In genomic region chr5:24453985-24454303, GRCm38 (mm10) we compare ENCODE assay signal across 8 mouse cellular contexts. TPM values are rescaled to one million over a fixed set of nuclear protein-coding genes. Genes with fewer than 3 reads are reported as not detected.
DNase-seq lines count a peak whose midpoint lies in the region; ATAC-seq and TF ChIP-seq lines count a peak whose summit lies in the region.

No protein-coding gene starts in this region.

- no peak for TF ChIP-seq CTCF in layer of hippocampus, adult 2 months (conservative IDR thresholded peaks at IDR 0.05)
- TF ChIP-seq CTCF in thymus, adult 2 months (IDR thresholded peaks at IDR 0.05; ENCODE audit: borderline replicate concordance, control insufficient read depth, extremely low read depth, insufficient read depth, low read length, poor library complexity), result no peak

- H3K9ac ChIP-seq in neural tube, embryonic 14.5 days (replicated peaks; ENCODE audit: low read depth, low read length), result 0 out of 2 replicates have a peak overlapping the region, but pooled peaks have one; percentile 37

- DNase-seq in layer of hippocampus, adult 2 months (ENCODE audit: low spot score in 2 of 2), result no peak
- no peak for DNase-seq in layer of hippocampus, postnatal 10 days (ENCODE audit: low spot score in 2 of 2)
- no peak for DNase-seq in forebrain, embryonic 10.5 days (ENCODE audit: extremely low spot score, low spot score)
- DNase-seq in limb, embryonic 10.5 days (ENCODE audit: low spot score), result no peak
- DNase-seq in layer of hippocampus, adult 18-20 months (ENCODE audit: low spot score in 2 of 2), result no peak
- no peak for DNase-seq in thymus, adult 2 months
- no peak for DNase-seq in urinary bladder, postnatal 25 days (ENCODE audit: low spot score)

- H3K4me3 ChIP-seq in layer of hippocampus, adult 2 months, result peak overlapping the region; percentile 91
- H3K4me3 ChIP-seq in forebrain, embryonic 10.5 days, result peak overlapping the region; percentile 91
- H3K4me3 ChIP-seq in limb, embryonic 10.5 days, result peak overlapping the region; percentile 86
- H3K4me3 ChIP-seq in neural tube, embryonic 14.5 days (ENCODE audit: low read depth, low read length), result peak overlapping the region; percentile 91
- no peak overlapping the region for H3K4me3 ChIP-seq in thymus, adult 2 months (ENCODE audit: control insufficient read depth, insufficient read depth, low read length)

- no peak for TF ChIP-seq POLR2A in thymus, adult 2 months (IDR thresholded peaks at IDR 0.05; ENCODE audit: control insufficient read depth, extremely low read depth, insufficient read depth, low read length, poor library complexity)

- no peak for ATAC-seq in neural tube, embryonic 14.5 days (ENCODE audit: low read depth)

- peaks cover 22% of the 10 kb centered on the region for H3K27me3 ChIP-seq in forebrain, embryonic 10.5 days (ENCODE audit: poor library complexity, severe bottlenecking)
- no peaks in the 10 kb centered on the region; the same call in 1 of the 2 replicates for H3K27me3 ChIP-seq in limb, embryonic 10.5 days (ENCODE audit: low read depth, poor library complexity, severe bottlenecking)
- no peaks in the 10 kb centered on the region; the same call in 1 of the 2 replicates for H3K27me3 ChIP-seq in neural tube, embryonic 14.5 days (ENCODE audit: control insufficient read depth, insufficient read depth, low read length)
- no peaks in the 10 kb centered on the region for H3K27me3 ChIP-seq in thymus, adult 2 months (ENCODE audit: control insufficient read depth, insufficient read depth, low read length)

- H3K4me1 ChIP-seq in forebrain, embryonic 10.5 days, result peaks cover 51% of the 10 kb centered on the region
- H3K4me1 ChIP-seq in limb, embryonic 10.5 days, result peaks cover 49% of the 10 kb centered on the region
- peaks cover 36% of the 10 kb centered on the region for H3K4me1 ChIP-seq in neural tube, embryonic 14.5 days (ENCODE audit: control insufficient read depth, insufficient read depth, low read length)
- peaks cover 28% of the 10 kb centered on the region for H3K4me1 ChIP-seq in thymus, adult 2 months (replicated peaks; ENCODE audit: control insufficient read depth, insufficient read depth, low read length)

- H3K36me3 ChIP-seq in forebrain, embryonic 10.5 days (replicated peaks), result peaks cover 41% of the 10 kb centered on the region
- peaks cover 44% of the 10 kb centered on the region for H3K36me3 ChIP-seq in limb, embryonic 10.5 days
- no peaks in the 10 kb centered on the region for H3K36me3 ChIP-seq in neural tube, embryonic 14.5 days (ENCODE audit: control insufficient read depth, insufficient read depth, low read length)
- H3K36me3 ChIP-seq in thymus, adult 2 months (ENCODE audit: control insufficient read depth, insufficient read depth, low read length), result no peaks in the 10 kb centered on the region

- WGBS in forebrain, embryonic 10.5 days, result 28% methylated on average over 2 of the region's 2 CpGs
- WGBS in limb, embryonic 10.5 days, result 6% methylated on average over 2 of the region's 2 CpGs
- 18% methylated on average over 2 of the region's 2 CpGs for WGBS in neural tube, embryonic 14.5 days
- WGBS in thymus, adult 2 months, result 66% methylated on average over 2 of the region's 2 CpGs

- peak overlapping the region; percentile 94 for H3K27ac ChIP-seq in layer of hippocampus, adult 2 months
- H3K27ac ChIP-seq in forebrain, embryonic 10.5 days, result peak overlapping the region; percentile 96; the same call in 1 of the 2 replicates
- no peak overlapping the region; the same call in 1 of the 2 replicates for H3K27ac ChIP-seq in limb, embryonic 10.5 days
- 0 out of 2 replicates have a peak overlapping the region, but pooled peaks have one; percentile 16 for H3K27ac ChIP-seq in neural tube, embryonic 14.5 days (ENCODE audit: low read depth, low read length)
- no peak overlapping the region for H3K27ac ChIP-seq in thymus, adult 2 months (ENCODE audit: control insufficient read depth, insufficient read depth, low read length)

- no peaks in the 10 kb centered on the region for H3K9me3 ChIP-seq in forebrain, embryonic 10.5 days
- H3K9me3 ChIP-seq in limb, embryonic 10.5 days (replicated peaks), result no peaks in the 10 kb centered on the region
- no peaks in the 10 kb centered on the region for H3K9me3 ChIP-seq in neural tube, embryonic 14.5 days (ENCODE audit: control insufficient read depth, low read length)

- peak overlapping the region; percentile 95 for H3K4me2 ChIP-seq in neural tube, embryonic 14.5 days (ENCODE audit: low read depth, low read length)

RNA-seq across cellular contexts. Expression of gene Agap3, which starts 2.0 kb away (rescaled TPM):
- total RNA-seq in layer of hippocampus, adult 2 months (2021), result 100 to 1,000 TPM; 651 to 655 TPM
- total RNA-seq in layer of hippocampus, postnatal 10 days (2021), result 100 to 1,000 TPM; 511 to 516 TPM
- polyA plus RNA-seq in forebrain, embryonic 10.5 days (2016; fragmentation: Nextera tagmentation; extraction: Ambion mirVana), result 24.1 and 29.0 TPM in 2 replicates
- 39.8 and 42.7 TPM in 2 replicates for polyA plus RNA-seq in limb, embryonic 10.5 days (2016; fragmentation: Nextera tagmentation; extraction: Ambion mirVana)
- polyA plus RNA-seq in neural tube, embryonic 14.5 days (2014; fragmentation: Nextera tagmentation; extraction: Ambion mirVana), result 59.3 and 63.6 TPM in 2 replicates
- 100 to 1,000 TPM; 673 to 687 TPM for total RNA-seq in layer of hippocampus, adult 18-20 months (2021)
- polyA plus RNA-seq in thymus, adult 2 months (2012; rRNA removed), result 111 and 117 TPM in 2 replicates

RNA-seq across cellular contexts. Expression of gene Tmub1, which starts 6.3 kb away (rescaled TPM):
- 10 to 100 TPM; 22.2 to 22.5 TPM for total RNA-seq in layer of hippocampus, adult 2 months (2021)
- total RNA-seq in layer of hippocampus, postnatal 10 days (2021), result 10 to 100 TPM; 24.1 to 26.4 TPM
- polyA plus RNA-seq in forebrain, embryonic 10.5 days (2016; fragmentation: Nextera tagmentation; extraction: Ambion mirVana), result 28.4 and 31.8 TPM in 2 replicates
- polyA plus RNA-seq in limb, embryonic 10.5 days (2016; fragmentation: Nextera tagmentation; extraction: Ambion mirVana), result 22.1 and 24.2 TPM in 2 replicates
- polyA plus RNA-seq in neural tube, embryonic 14.5 days (2014; fragmentation: Nextera tagmentation; extraction: Ambion mirVana), result 63.9 and 68.0 TPM in 2 replicates
- total RNA-seq in layer of hippocampus, adult 18-20 months (2021), result 10 to 100 TPM; 21.8 to 23.7 TPM
- 122 and 136 TPM in 2 replicates for polyA plus RNA-seq in thymus, adult 2 months (2012; rRNA removed)

RNA-seq across cellular contexts. Expression of gene Fastk, which starts 8.9 kb away (rescaled TPM):
- 100 to 1,000 TPM; 127 to 130 TPM for total RNA-seq in layer of hippocampus, adult 2 months (2021)
- total RNA-seq in layer of hippocampus, postnatal 10 days (2021), result 100 to 1,000 TPM in 1 of 2 experiments, 10 to 100 TPM in 1; 87.4 to 111 TPM
- polyA plus RNA-seq in forebrain, embryonic 10.5 days (2016; fragmentation: Nextera tagmentation; extraction: Ambion mirVana), result 106 and 108 TPM in 2 replicates
- 101 and 118 TPM in 2 replicates for polyA plus RNA-seq in limb, embryonic 10.5 days (2016; fragmentation: Nextera tagmentation; extraction: Ambion mirVana)
- 93.2 and 97.7 TPM in 2 replicates for polyA plus RNA-seq in neural tube, embryonic 14.5 days (2014; fragmentation: Nextera tagmentation; extraction: Ambion mirVana)
- 100 to 1,000 TPM; 109 to 115 TPM for total RNA-seq in layer of hippocampus, adult 18-20 months (2021)
- 424 and 481 TPM in 2 replicates for polyA plus RNA-seq in thymus, adult 2 months (2012; rRNA removed)

RNA-seq across cellular contexts. Expression of gene Slc4a2, which starts 30.3 kb away (rescaled TPM):
- 10 to 100 TPM; 32.5 to 37.6 TPM for total RNA-seq in layer of hippocampus, adult 2 months (2021)
- 10 to 100 TPM; 22.0 to 33.7 TPM for total RNA-seq in layer of hippocampus, postnatal 10 days (2021)
- polyA plus RNA-seq in forebrain, embryonic 10.5 days (2016; fragmentation: Nextera tagmentation; extraction: Ambion mirVana), result 32.8 and 33.6 TPM in 2 replicates
- polyA plus RNA-seq in limb, embryonic 10.5 days (2016; fragmentation: Nextera tagmentation; extraction: Ambion mirVana), result 33.7 and 43.9 TPM in 2 replicates
- 11.2 and 13.8 TPM in 2 replicates for polyA plus RNA-seq in neural tube, embryonic 14.5 days (2014; fragmentation: Nextera tagmentation; extraction: Ambion mirVana)
- 10 to 100 TPM; 30.1 to 30.8 TPM for total RNA-seq in layer of hippocampus, adult 18-20 months (2021)
- 116 and 118 TPM in 2 replicates for polyA plus RNA-seq in thymus, adult 2 months (2012; rRNA removed)

RNA-seq across cellular contexts. Expression of gene Cdk5, which starts 30.6 kb away (rescaled TPM):
- 100 to 1,000 TPM; 118 to 136 TPM for total RNA-seq in layer of hippocampus, adult 2 months (2021)
- total RNA-seq in layer of hippocampus, postnatal 10 days (2021), result 100 to 1,000 TPM; 127 to 133 TPM
- polyA plus RNA-seq in forebrain, embryonic 10.5 days (2016; fragmentation: Nextera tagmentation; extraction: Ambion mirVana), result 42.7 and 48.9 TPM in 2 replicates
- 37.2 and 48.5 TPM in 2 replicates for polyA plus RNA-seq in limb, embryonic 10.5 days (2016; fragmentation: Nextera tagmentation; extraction: Ambion mirVana)
- 119 and 126 TPM in 2 replicates for polyA plus RNA-seq in neural tube, embryonic 14.5 days (2014; fragmentation: Nextera tagmentation; extraction: Ambion mirVana)
- total RNA-seq in layer of hippocampus, adult 18-20 months (2021), result 100 to 1,000 TPM; 126 to 133 TPM
- polyA plus RNA-seq in thymus, adult 2 months (2012; rRNA removed), result 62.3 and 87.0 TPM in 2 replicates

Comparison
In these comparisons a context has a peak if more than half of its experiments do, and no peak if none do; other contexts are left out.
1. H3K27ac ChIP-seq: peak in layer of hippocampus, adult 2 months (single experiment), forebrain, embryonic 10.5 days (single experiment) and neural tube, embryonic 14.5 days (single experiment); none in limb, embryonic 10.5 days (single experiment) and thymus, adult 2 months (single experiment).